Mouse (Mus musculus): ENCODE results near the gene Epha10. TPM values are rescaled to one million over a fixed set of nuclear protein-coding genes. Genes with fewer than 3 reads are reported as not detected.

Epha10 gene
- polyA plus RNA-seq (2015; fragmentation: Nextera tagmentation; extraction: Ambion mirVana), result 0.02 TPM in 1 of 2 replicates, not detected in the other

GRCm38 (mm10) chr4:124880599-124880998 lies at the start of gene Epha10:
TSS of gene Epha10 (plus strand) at chr4:124880899.
- no peak within 1 kb of the TSS for H3K4me2 ChIP-seq (ENCODE audit: low read depth, low read length)
- ATAC-seq (ENCODE audit: low read depth), result no peak
- no peaks in the 10 kb centered on the region for H3K9me3 ChIP-seq (replicated peaks; ENCODE audit: control insufficient read depth, low read length)
- H3K9ac ChIP-seq (ENCODE audit: low read depth, low read length), result no peak within 1 kb of the TSS
- H3K4me3 ChIP-seq (ENCODE audit: low read depth, low read length), result no peak within 1 kb of the TSS
- no peak within 1 kb of the TSS for H3K27ac ChIP-seq (ENCODE audit: low read length)
- H3K36me3 ChIP-seq (ENCODE audit: control insufficient read depth, insufficient read depth), result no peaks in the 10 kb centered on the region
- peaks cover 46% of the 10 kb centered on the region for H3K27me3 ChIP-seq (ENCODE audit: control insufficient read depth, insufficient read depth, low read depth, low read length)
- H3K4me1 ChIP-seq (ENCODE audit: control insufficient read depth, low read depth, low read length), result no peaks in the 10 kb centered on the region
- 3% methylated on average over 11 of the region's 11 CpGs for WGBS (ENCODE audit: insufficient replicate concordance)

- Histone ChIP-seq H3K4me2 (ENCODE audit: low read depth, low read length) (no peak overlapping the region), H3K27me3 (ENCODE audit: control insufficient read depth, insufficient read depth, low read depth, low read length) (no peaks in the 10 kb centered on the region), H3K27ac (ENCODE audit: low read length) (no peak overlapping the region), H3K9me3 (replicated peaks; ENCODE audit: control insufficient read depth, low read length) (no peaks in the 10 kb centered on the region), H3K36me3 (ENCODE audit: control insufficient read depth, insufficient read depth) (peaks cover 18% of the 10 kb centered on the region), H3K4me1 (ENCODE audit: control insufficient read depth, low read depth, low read length) (no peaks in the 10 kb centered on the region), H3K9ac (ENCODE audit: low read depth, low read length) (no peak overlapping the region), H3K4me3 (ENCODE audit: low read depth, low read length) (no peak overlapping the region)
- 90% methylated on average over 10 of the region's 10 CpGs for WGBS (ENCODE audit: insufficient replicate concordance)
- no peak for ATAC-seq (ENCODE audit: low read depth)
These were observed 47.9 kb upstream of the Epha10 start for GRCm38 (mm10) chr4:124832796-124833195.

- peaks cover 26% of the 10 kb centered on the region for H3K36me3 ChIP-seq (ENCODE audit: control insufficient read depth, insufficient read depth)
- no peak overlapping the region for H3K4me3 ChIP-seq (ENCODE audit: low read depth, low read length)
- H3K9ac ChIP-seq (ENCODE audit: low read depth, low read length), result no peak overlapping the region
- H3K4me2 ChIP-seq (ENCODE audit: low read depth, low read length), result no peak overlapping the region
- 73% methylated on average over 14 of the region's 14 CpGs for WGBS (ENCODE audit: insufficient replicate concordance)
- no peak overlapping the region for H3K27ac ChIP-seq (ENCODE audit: low read length)
- no peaks in the 10 kb centered on the region for H3K4me1 ChIP-seq (ENCODE audit: control insufficient read depth, low read depth, low read length)
- no peak for ATAC-seq (ENCODE audit: low read depth)
- no peaks in the 10 kb centered on the region for H3K9me3 ChIP-seq (replicated peaks; ENCODE audit: control insufficient read depth, low read length)
- no peaks in the 10 kb centered on the region for H3K27me3 ChIP-seq (ENCODE audit: control insufficient read depth, insufficient read depth, low read depth, low read length)
These were observed 42.5 kb upstream of the Epha10 start for GRCm38 (mm10) chr4:124838035-124838700.

GRCm38 (mm10) chr4:124840998-124841397 lies 39.7 kb upstream of the Epha10 start:
- peaks cover 26% of the 10 kb centered on the region for H3K36me3 ChIP-seq (ENCODE audit: control insufficient read depth, insufficient read depth)
- no peak overlapping the region for H3K27ac ChIP-seq (ENCODE audit: low read length)
- no peaks in the 10 kb centered on the region for H3K9me3 ChIP-seq (replicated peaks; ENCODE audit: control insufficient read depth, low read length)
- H3K4me3 ChIP-seq (ENCODE audit: low read depth, low read length), result no peak overlapping the region
- H3K9ac ChIP-seq (ENCODE audit: low read depth, low read length), result no peak overlapping the region
- 90% methylated on average over 1 of the region's 1 CpGs for WGBS (ENCODE audit: insufficient replicate concordance)
- H3K4me1 ChIP-seq (ENCODE audit: control insufficient read depth, low read depth, low read length), result no peaks in the 10 kb centered on the region
- no peak for ATAC-seq (ENCODE audit: low read depth)
- H3K27me3 ChIP-seq (ENCODE audit: control insufficient read depth, insufficient read depth, low read depth, low read length), result no peaks in the 10 kb centered on the region
- H3K4me2 ChIP-seq (ENCODE audit: low read depth, low read length), result no peak overlapping the region

- Histone ChIP-seq H3K36me3 (ENCODE audit: control insufficient read depth, insufficient read depth) (peaks cover 20% of the 10 kb centered on the region), H3K4me1 (ENCODE audit: control insufficient read depth, low read depth, low read length) (peaks cover 6% of the 10 kb centered on the region), H3K4me3 (ENCODE audit: low read depth, low read length) (no peak overlapping the region), H3K9ac (ENCODE audit: low read depth, low read length) (no peak overlapping the region), H3K9me3 (replicated peaks; ENCODE audit: control insufficient read depth, low read length) (no peaks in the 10 kb centered on the region), H3K27ac (ENCODE audit: low read length) (no peak overlapping the region), H3K27me3 (ENCODE audit: control insufficient read depth, insufficient read depth, low read depth, low read length) (no peaks in the 10 kb centered on the region), H3K4me2 (ENCODE audit: low read depth, low read length) (no peak overlapping the region)
- 62% methylated on average over 11 of the region's 11 CpGs for WGBS (ENCODE audit: insufficient replicate concordance)
- peak; percentile 60; the same call in 1 of the 2 replicates for ATAC-seq (ENCODE audit: low read depth)
These were observed 37.2 kb upstream of the Epha10 start for GRCm38 (mm10) chr4:124843493-124843892.

- 6% methylated on average over 8 of the region's 8 CpGs for WGBS (ENCODE audit: insufficient replicate concordance)
- no peak overlapping the region for H3K9ac ChIP-seq (ENCODE audit: low read depth, low read length)
- ATAC-seq (ENCODE audit: low read depth), result peak; percentile 23
These were observed 33.1 kb upstream of the Epha10 start for GRCm38 (mm10) chr4:124847573-124847972.

GRCm38 (mm10) chr4:124849631-124850260 lies 31.0 kb upstream of the Epha10 start:
- H3K27ac ChIP-seq (ENCODE audit: low read length), result peak overlapping the region; percentile 80
- ATAC-seq (ENCODE audit: low read depth), result no peak
- H3K4me2 ChIP-seq (ENCODE audit: low read depth, low read length), result peak overlapping the region; percentile 95
- no peaks in the 10 kb centered on the region for H3K9me3 ChIP-seq (replicated peaks; ENCODE audit: control insufficient read depth, low read length)
- H3K4me1 ChIP-seq (ENCODE audit: control insufficient read depth, low read depth, low read length), result peaks cover 24% of the 10 kb centered on the region
- 11% methylated on average over 24 of the region's 24 CpGs for WGBS (ENCODE audit: insufficient replicate concordance)
- peaks cover 4% of the 10 kb centered on the region for H3K36me3 ChIP-seq (ENCODE audit: control insufficient read depth, insufficient read depth)
- H3K4me3 ChIP-seq (ENCODE audit: low read depth, low read length), result peak overlapping the region; percentile 94
- H3K27me3 ChIP-seq (ENCODE audit: control insufficient read depth, insufficient read depth, low read depth, low read length), result no peaks in the 10 kb centered on the region
- peak overlapping the region; percentile 84 for H3K9ac ChIP-seq (ENCODE audit: low read depth, low read length)

More at GRCm38 (mm10) chr4:124847573-124847972, 33.1 kb upstream of the Epha10 start:
- Histone ChIP-seq H3K27ac (ENCODE audit: low read length) (no peak overlapping the region), H3K9me3 (replicated peaks; ENCODE audit: control insufficient read depth, low read length) (no peaks in the 10 kb centered on the region), H3K4me3 (ENCODE audit: low read depth, low read length) (no peak overlapping the region), H3K4me2 (ENCODE audit: low read depth, low read length) (no peak overlapping the region), H3K36me3 (ENCODE audit: control insufficient read depth, insufficient read depth) (peaks cover under 1% of the 10 kb centered on the region), H3K27me3 (ENCODE audit: control insufficient read depth, insufficient read depth, low read depth, low read length) (no peaks in the 10 kb centered on the region), H3K4me1 (ENCODE audit: control insufficient read depth, low read depth, low read length) (peaks cover 24% of the 10 kb centered on the region)

- peak; percentile 93 for ATAC-seq (ENCODE audit: low read depth)
- Histone ChIP-seq H3K4me1 (ENCODE audit: control insufficient read depth, low read depth, low read length) (peaks cover 24% of the 10 kb centered on the region), H3K9me3 (replicated peaks; ENCODE audit: control insufficient read depth, low read length) (no peaks in the 10 kb centered on the region), H3K4me3 (ENCODE audit: low read depth, low read length) (peak within 1 kb of the TSS; percentile 94), H3K27me3 (ENCODE audit: control insufficient read depth, insufficient read depth, low read depth, low read length) (no peaks in the 10 kb centered on the region), H3K36me3 (ENCODE audit: control insufficient read depth, insufficient read depth) (peaks cover 8% of the 10 kb centered on the region), H3K9ac (ENCODE audit: low read depth, low read length) (peak within 1 kb of the TSS; percentile 84), H3K27ac (ENCODE audit: low read length) (peak within 1 kb of the TSS; percentile 80), H3K4me2 (ENCODE audit: low read depth, low read length) (peak within 1 kb of the TSS; percentile 95)
- under 1% methylated on average over 73 of the region's 90 CpGs for WGBS (ENCODE audit: insufficient replicate concordance)
These were observed 30.3 kb upstream of the Epha10 start, which contains the start of gene Yrdc for GRCm38 (mm10) chr4:124850261-124850913. TSS of gene Yrdc (plus strand) at chr4:124850679.
